Mouse (Mus musculus): ENCODE results near the gene Klk9.

Gene Klk9

GRCm38 (mm10) chr7:43797333-43797769 is 5.7 kb downstream of the Klk9 start, which contains the start of gene Klk8:
Gene Klk8 (plus strand): TSS chr7:43797577.
- peak; percentile 38 to 40 for DNase-seq

- peak in 1 of 2 experiments; percentile 1 for DNase-seq
These were observed 6.3 kb downstream of the Klk9 start for GRCm38 (mm10) chr7:43797844-43798462.

GRCm38 (mm10) chr7:43799876-43800275 is 8.2 kb downstream of the Klk9 start:
- no peak for DNase-seq

GRCm38 (mm10) chr7:43810994-43811393 is 19.3 kb downstream of the Klk9 start, which contains the start of gene Klk7:
Gene Klk7 (plus strand): TSS chr7:43811294.
- no peak for DNase-seq

GRCm38 (mm10) chr7:43815211-43815610 is 23.5 kb downstream of the Klk9 start:
- DNase-seq: no peak

GRCm38 (mm10) chr7:43816746-43817145 is 25.1 kb downstream of the Klk9 start:
- DNase-seq: no peak

- DNase-seq: no peak
These were observed 29.9 kb downstream of the Klk9 start for GRCm38 (mm10) chr7:43821581-43821980.

- DNase-seq: no peak
These were observed 32.5 kb downstream of the Klk9 start, which contains the start of gene Klk6 for GRCm38 (mm10) chr7:43824199-43824598. Gene Klk6 (plus strand): TSS chr7:43824499.

GRCm38 (mm10) chr7:43826056-43826455 is 34.4 kb downstream of the Klk9 start:
- no peak for DNase-seq

- no peak for DNase-seq
These were observed 36.0 kb downstream of the Klk9 start for GRCm38 (mm10) chr7:43827706-43828105.

GRCm38 (mm10) chr7:43829006-43829405 is 37.3 kb downstream of the Klk9 start:
- DNase-seq: no peak

GRCm38 (mm10) chr7:43841701-43842100 is 50.0 kb downstream of the Klk9 start, which contains the start of gene Klk5:
Gene Klk5 (plus strand): TSS chr7:43841971.
- DNase-seq: no peak

GRCm38 (mm10) chr7:43843801-43844200 is 52.1 kb downstream of the Klk9 start:
- DNase-seq: no peak

Measured in B cell, adult 2 months (primary cell).